Mouse (Mus musculus) megakaryocyte-erythroid progenitor cell, adult 5-6 weeks (primary cell): ENCODE data around the gene Pde4b. TPM values are rescaled to one million over a fixed set of nuclear protein-coding genes. Genes with fewer than 3 reads are reported as not detected.
A peak's percentile ranks its signal among the peaks of the same experiment; 100 is the strongest.

ENCODE experiments used
- ATAC-seq: replicated peaks from 2 replicates; pipeline ENCODE4 v1.8.0; 2016; ENCODE audit warnings: mild to moderate bottlenecking, inconsistent platforms; ENCODE audit not compliant: severe bottlenecking, poor library complexity, low FRiP score, low TSS enrichment
- total RNA-seq, 2 experiments: library from RNA; stranded (forward) in 1 of 2; stranded (reverse) in 1 of 2; fragments of 200-1000, 215-1000 nt in 1 of 2; fragments of >200 nt in 1 of 2; fragmentation: Nextera tagmentation in 1 of 2; gene quantifications; 2 replicates each; pipeline ENCODE4 v1.2.3; 2014 to 2017

Pde4b gene
- total RNA-seq, 2 experiments from 2014 or later = 18.0 to 23.9 TPM

DNA sequence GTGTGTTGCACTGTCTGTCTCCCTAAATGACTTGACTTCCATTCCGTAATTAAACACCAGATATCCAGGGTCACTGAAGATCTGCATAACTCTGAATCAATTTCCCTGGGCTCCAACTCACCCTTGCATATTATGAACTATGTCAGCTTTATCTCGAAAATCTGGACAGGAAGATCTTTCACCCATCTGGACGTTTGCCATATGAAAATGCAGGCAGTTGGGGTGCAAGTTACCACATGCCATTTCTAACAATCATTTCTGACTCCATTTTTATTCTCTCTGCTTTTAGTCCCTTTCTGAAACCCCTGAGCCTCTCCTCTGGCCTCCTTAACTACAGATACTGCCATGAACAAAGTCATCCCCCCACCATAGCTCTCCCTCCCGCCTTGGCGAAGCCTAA lies 407.7 kb downstream of the Pde4b start:
- ATAC-seq = no peak

- no peak for ATAC-seq
Measured at GRCm38 (mm10) chr4:102495474-102495873, 408.1 kb downstream of the Pde4b start.

DNA sequence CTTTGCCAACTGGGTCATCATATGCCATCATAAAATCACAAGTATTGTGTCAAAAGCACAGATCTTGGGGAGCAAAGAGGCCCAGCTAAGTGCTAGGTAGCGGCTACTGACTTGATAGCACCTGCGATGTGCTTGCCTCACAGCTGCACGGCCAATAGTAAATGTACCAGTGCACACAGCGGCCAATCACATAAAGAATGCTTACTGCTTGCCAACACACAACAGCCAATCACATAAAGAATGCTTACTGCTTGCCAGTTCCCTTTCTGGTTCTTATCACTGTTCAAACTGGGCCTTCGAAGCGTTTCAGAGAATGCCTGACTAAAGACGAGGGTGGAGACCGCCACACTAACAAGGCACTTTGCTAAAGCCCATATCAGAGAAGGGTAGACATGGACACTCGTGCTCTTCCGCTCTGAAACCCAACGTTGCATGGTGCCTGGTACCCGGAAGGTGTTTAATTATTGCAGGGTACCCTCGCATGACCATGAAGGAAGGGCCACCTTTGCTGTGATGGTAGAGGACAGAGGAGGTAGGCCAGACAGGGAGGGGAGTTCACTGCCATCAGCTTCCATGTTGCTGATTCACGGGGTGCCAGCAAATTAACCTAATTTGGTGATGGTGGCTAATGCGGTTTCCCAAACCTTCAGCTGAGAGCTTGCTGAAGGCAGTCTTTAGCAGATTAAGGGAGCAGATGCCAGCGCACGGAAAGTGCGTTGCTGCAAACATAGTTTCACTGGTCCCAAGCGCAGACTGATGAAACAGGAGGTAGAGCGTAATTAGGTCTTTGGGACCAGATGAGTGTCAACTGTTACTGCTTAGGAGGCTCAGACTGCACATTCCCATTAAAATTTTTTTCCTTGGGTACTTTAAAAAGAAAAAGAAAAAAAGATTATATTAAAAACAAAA lies 409.2 kb downstream of the Pde4b start:
- ATAC-seq = no peak

GRCm38 (mm10) chr4:102497221-102497620 lies 409.9 kb downstream of the Pde4b start:
- no peak for ATAC-seq

DNA sequence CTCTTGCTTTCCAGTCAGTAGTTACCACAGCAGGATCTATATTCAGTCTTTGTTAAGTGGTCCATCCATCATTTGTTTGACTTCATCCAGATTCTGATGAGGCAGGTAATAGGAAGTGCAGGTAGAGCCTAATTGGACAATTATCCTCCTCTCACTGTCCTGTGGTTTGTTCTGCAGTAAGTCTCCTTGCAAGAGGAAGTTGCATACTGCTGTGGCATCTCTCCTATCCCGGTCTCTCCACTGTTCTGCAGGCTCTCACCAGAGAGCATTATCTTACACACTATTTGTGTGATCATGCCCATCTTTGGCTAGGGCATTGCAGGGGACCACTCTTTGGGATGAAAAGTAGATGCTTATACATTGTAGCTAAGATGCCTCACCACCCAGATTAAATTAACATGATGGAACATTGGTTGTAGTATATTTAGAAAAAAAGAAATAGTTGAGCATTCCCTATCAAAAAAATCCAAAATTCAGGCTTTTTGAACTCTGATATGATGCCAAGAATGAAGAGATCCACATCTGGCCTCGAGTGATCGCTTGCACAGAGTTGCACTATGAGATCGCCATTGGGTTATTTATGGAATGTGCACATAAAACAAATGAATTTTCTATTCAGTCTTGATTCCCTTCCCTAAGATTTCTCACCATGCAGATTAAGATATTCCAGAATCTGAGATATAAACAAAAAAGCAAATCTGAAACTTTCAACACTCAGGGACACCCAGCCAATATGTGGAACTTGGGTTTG lies 411.0 kb downstream of the Pde4b start:
- ATAC-seq = no peak

GRCm38 (mm10) chr4:102498920-102499316 lies 411.6 kb downstream of the Pde4b start:
- no peak for ATAC-seq

DNA sequence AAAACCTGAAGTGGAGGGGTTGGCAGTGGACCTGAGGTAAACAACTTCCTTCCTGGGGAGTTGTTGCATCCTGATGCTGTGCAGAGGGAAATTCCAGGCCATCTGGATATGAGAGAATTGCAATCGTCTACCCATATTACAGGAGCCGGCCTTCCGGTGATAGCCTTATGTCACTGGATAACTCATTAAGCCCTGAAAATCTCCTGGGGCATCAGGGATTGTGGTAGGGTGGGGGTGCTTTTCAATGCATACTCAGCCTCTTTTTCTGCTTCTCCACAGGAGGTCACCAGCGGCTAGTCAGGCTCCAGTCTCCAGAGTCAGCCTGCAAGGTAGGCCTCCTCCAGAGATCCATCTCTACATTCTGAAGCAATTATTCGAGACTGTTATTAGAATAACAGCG lies 418.4 kb downstream of the Pde4b start:
- no peak for ATAC-seq

- ATAC-seq = peak; percentile 60
Measured at GRCm38 (mm10) chr4:102506376-102507280, 419.3 kb downstream of the Pde4b start.

- ATAC-seq = no peak
Measured at GRCm38 (mm10) chr4:102507344-102507743, 420.0 kb downstream of the Pde4b start.

GRCm38 (mm10) chr4:102507753-102508152 lies 420.4 kb downstream of the Pde4b start:
- ATAC-seq = no peak

DNA sequence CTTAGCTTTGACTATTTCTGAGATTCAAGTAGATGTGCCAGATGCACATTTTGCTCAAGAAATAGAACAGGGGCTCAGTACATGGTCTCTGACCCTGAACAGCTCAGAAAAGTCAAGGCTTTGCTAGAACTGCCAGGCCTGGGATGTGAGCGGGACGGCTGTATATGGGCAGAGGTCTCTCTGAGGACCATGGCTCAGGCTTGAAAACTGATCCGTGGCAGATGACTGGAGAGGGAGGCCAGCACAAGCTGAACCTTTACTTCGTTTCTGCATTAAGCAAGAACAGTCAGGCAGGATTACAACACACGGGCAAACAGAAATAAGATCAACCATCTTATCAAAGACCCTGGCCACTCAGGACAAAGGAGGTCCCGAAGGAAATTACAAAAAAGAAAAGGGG lies 422.7 kb downstream of the Pde4b start:
- no peak for ATAC-seq

- ATAC-seq = 0 out of 2 replicates have a peak, but pooled peaks have one; percentile 16
Measured at GRCm38 (mm10) chr4:102510939-102511391, 423.6 kb downstream of the Pde4b start.

GRCm38 (mm10) chr4:102511511-102511910 lies 424.2 kb downstream of the Pde4b start:
- ATAC-seq = no peak; the same call in 1 of the 2 replicates

DNA sequence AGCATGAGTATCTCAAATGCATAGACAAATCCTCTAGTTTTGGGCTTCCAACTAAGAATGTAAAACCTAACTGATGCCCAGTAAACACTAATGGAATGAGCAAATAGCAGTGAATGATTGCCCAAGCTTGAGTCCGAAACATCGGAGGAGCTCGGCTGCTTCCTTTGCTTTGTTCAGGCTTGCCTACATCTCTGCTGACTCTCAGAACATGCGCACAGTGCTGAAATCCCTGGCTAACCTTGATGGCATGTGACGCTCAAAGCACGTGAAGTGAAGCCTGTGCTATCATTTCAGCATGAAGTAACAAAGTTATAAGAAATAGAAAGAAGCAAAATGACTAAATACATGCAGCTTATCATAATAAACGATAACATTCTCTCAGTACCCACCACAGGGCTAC lies 425.6 kb downstream of the Pde4b start:
- ATAC-seq = no peak

DNA sequence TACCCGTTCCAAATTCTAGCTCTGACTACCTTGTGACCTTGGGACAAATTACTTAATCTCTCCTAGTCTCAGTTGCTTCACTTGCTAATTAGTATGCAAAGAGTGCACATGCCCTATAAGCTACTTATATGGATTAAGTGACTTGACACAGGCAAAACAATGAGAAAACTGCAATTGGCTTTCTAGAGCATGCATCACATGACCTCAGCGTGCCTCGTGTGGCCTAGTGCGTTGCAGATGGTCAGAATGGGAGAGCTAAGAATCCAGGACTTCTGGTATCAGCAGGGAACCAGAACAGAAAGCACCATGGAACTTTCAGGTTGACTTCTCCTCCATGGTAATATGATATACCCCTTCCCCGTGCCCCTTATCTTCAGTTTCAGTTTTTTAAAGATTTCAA lies 426.2 kb downstream of the Pde4b start:
- ATAC-seq = no peak

- no peak for ATAC-seq
Measured at GRCm38 (mm10) chr4:102514972-102515835, 427.9 kb downstream of the Pde4b start.

DNA sequence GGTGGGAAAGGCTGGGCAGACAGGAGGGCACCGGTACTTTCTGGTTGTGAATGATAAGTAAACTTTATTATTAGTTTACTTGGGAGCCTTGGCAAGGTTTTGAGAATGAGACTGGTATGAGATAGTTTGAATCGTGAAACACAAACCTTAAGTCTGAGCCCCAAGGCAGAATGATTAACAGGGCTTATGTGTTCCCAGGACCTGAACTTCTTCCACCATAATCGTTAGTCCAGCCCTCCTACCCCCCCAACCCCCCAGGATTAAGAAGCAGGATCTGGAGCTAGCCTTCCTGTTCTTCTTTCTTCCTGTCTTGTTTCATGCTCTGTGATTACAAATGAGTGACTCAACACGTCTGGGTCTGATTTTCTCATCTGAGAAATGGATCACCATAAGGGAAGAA lies 429.1 kb downstream of the Pde4b start:
- ATAC-seq = no peak

DNA sequence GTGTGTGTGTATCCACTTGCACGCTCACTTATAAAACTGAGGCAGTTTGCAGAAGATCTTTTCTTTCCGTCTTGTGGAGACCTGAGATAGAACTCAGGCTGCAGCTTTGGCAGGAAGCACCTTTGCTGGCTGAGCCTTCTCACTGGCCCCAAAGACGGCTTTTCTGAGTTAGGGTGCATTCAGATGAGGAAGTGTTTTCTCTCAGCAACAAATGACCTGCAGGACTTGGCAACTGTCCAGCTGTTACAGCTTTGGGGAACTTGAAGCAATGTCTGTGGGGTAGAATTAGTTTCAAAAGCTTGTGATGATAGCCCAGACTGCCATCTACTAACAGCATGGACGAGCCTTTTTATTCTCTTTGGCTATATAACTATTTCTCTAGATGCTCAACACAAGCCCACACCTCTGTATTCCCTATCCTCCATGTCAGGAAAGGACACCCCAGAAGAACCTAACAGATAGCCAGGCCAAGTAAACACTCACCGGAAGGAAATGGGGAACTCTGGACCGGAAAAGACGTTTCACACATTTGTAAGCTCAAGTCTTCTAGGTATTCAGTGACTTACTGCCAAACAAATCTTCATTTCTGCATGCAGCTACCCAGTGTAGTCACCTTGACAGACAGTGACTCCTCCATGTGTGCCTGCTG lies 429.8 kb downstream of the Pde4b start:
- peak; percentile 36; the same call in 1 of the 2 replicates for ATAC-seq
